ENCODE assay signal across 28 mouse cellular contexts in the genomic region with DNA sequence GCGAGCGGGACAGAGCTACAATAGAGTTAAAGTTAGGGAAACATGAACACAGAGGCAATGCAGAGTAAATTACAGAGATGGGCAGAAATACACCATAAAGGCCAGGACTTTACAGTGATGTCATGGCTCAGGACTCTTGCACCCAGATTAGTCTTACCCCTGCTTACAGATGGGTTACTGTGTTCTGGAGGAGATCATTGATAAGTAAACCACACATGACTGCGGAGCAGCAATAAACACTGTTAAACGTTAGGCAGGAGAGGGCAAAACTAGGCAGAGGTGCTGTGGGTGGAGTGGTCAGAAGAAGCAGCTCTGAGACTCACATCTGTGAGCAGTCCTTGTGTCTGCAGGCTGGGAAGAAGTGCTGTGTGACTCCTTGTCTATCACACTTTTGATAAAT.
"Had no signal": no experiment of that assay in that cellular context is flagged by ENCODE, and none has a peak within 500 bp of the region (broad histone marks: within the 10 kb centered on the region; RNA-seq: fewer than 3 reads in every experiment).

No protein-coding gene starts in this region.

- H3K4me3 ChIP-seq: gastrocnemius, adult 2 months; heart, adult 2 months; heart, embryonic 13.5 days; heart, embryonic 15.5 days; hindbrain, embryonic 10.5 days; hindbrain, embryonic 13.5 days; hindbrain, embryonic 15.5 days; kidney, embryonic 15.5 days; left cerebral cortex, adult 2 months; limb, embryonic 10.5 days; limb, embryonic 12.5 days; liver, embryonic 13.5 days; liver, embryonic 15.5 days had no signal

- H3K36me3 ChIP-seq: heart, embryonic 13.5 days; heart, embryonic 15.5 days; hindbrain, embryonic 10.5 days; hindbrain, embryonic 13.5 days; hindbrain, embryonic 15.5 days; kidney, embryonic 15.5 days; limb, embryonic 10.5 days; limb, embryonic 12.5 days; liver, embryonic 13.5 days; liver, embryonic 15.5 days had no signal

- H3K4me1 ChIP-seq: hindbrain, embryonic 13.5 days; hindbrain, embryonic 15.5 days; limb, embryonic 10.5 days; liver, embryonic 13.5 days; liver, embryonic 15.5 days had no signal

- H3K9ac ChIP-seq: heart, embryonic 13.5 days; heart, embryonic 15.5 days; hindbrain, embryonic 13.5 days; hindbrain, embryonic 15.5 days; kidney, embryonic 15.5 days; limb, embryonic 12.5 days; liver, embryonic 13.5 days; liver, embryonic 15.5 days had no signal

- H3K27ac ChIP-seq: gastrocnemius, adult 2 months; heart, adult 2 months; heart, embryonic 13.5 days; heart, embryonic 15.5 days; hindbrain, embryonic 10.5 days; hindbrain, embryonic 13.5 days; hindbrain, embryonic 15.5 days; hindbrain, postnatal 0 days; kidney, embryonic 15.5 days; kidney, postnatal 0 days; left cerebral cortex, adult 2 months; limb, embryonic 10.5 days; limb, embryonic 12.5 days; liver, embryonic 13.5 days; liver, embryonic 15.5 days had no signal

- ATAC-seq: hindbrain, postnatal 0 days; intestine, embryonic 16.5 days had no signal

- DNase-seq: gastrocnemius, adult 2 months; gastrocnemius, postnatal 10 days; gastrocnemius, postnatal 25 days; heart, adult 2 months; heart, postnatal 4 days; kidney, adult 11 months; kidney, adult 2 months; kidney, adult 9 months; kidney, postnatal 14 days; kidney, postnatal 36 days; layer of hippocampus, adult 9-11 months; liver; liver, embryonic 13.5 days had no signal

- H3K9me3 ChIP-seq: heart, embryonic 13.5 days; heart, embryonic 15.5 days; hindbrain, embryonic 10.5 days; hindbrain, embryonic 13.5 days; hindbrain, embryonic 15.5 days; kidney, embryonic 15.5 days; limb, embryonic 10.5 days; limb, embryonic 12.5 days; liver, embryonic 13.5 days; liver, embryonic 15.5 days had no signal

- H3K4me2 ChIP-seq: heart, embryonic 11.5 days; heart, embryonic 13.5 days; heart, embryonic 15.5 days; hindbrain, embryonic 13.5 days; hindbrain, embryonic 15.5 days; kidney, embryonic 15.5 days; limb, embryonic 12.5 days; liver, embryonic 11.5 days; liver, embryonic 13.5 days; liver, embryonic 15.5 days had no signal

- H3K27me3 ChIP-seq: heart, embryonic 13.5 days; heart, embryonic 15.5 days; hindbrain, embryonic 13.5 days; hindbrain, embryonic 15.5 days; kidney, embryonic 15.5 days; limb, embryonic 12.5 days; liver, embryonic 13.5 days; liver, embryonic 15.5 days had no signal
